Mouse (Mus musculus): Measurements from ENCODE around the gene Thsd4. TPM values are rescaled to one million over a fixed set of nuclear protein-coding genes. Genes with fewer than 3 reads are reported as not detected.

Thsd4 gene
- total RNA-seq, 2 experiments from 2014 or later, result 5.0 to 5.5 TPM

DNA sequence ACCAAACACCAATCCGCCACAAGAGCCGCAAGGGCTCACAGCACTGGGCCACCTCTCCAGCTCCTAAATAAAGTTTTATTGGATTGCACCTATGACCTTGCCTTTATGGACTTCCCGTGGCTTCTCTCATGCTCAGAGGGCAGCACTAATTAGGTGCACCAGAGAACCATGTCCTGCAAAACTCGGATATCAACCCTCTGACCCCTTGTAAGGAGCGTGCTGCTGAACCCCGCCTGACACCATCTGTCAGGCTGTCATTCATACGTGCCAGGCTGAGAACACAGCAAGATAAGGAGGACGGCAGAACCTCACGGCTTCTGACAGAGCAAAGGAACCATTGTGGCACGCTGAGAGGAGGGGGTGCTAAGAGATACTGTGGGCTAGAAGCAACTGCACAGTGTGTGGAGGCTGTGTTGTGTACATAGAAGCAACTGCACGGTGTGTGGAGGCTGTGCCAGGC, 8.5 kb downstream of the Thsd4 start:
- H3K27ac ChIP-seq, result no peak overlapping the region
- DNase-seq (ENCODE audit: extremely low spot score in 1 of 2, low spot score in 2 of 2), result no peak
- intact Hi-C loops (cut with DNase I), result no loop called here
- no peak overlapping the region for H3K4me3 ChIP-seq
- no peak for TF ChIP-seq CTCF (IDR thresholded peaks at IDR 0.05)

DNA sequence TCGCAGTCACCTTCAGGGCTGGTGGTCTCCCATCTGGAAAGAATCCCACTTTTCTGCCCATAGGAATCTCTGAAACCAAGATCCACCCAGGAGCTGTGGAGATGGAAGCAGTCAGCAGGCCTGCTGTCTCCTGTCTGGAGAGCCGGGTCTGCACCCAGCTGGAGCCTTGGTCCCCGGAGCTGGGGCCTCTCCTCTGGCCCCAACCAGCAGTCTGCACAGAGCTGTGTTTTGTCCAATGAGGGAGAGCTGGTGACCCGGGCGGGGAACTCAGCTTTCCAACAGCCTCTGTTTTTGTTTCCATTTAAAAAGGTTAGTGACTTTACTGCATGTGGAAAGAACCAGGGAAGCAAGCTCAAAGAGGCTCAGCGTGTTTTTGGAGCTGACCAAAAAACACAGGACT, 11.0 kb downstream of the Thsd4 start:
- intact Hi-C loops (cut with DNase I), result no loop called here
- TF ChIP-seq CTCF (IDR thresholded peaks at IDR 0.05), result no peak
- DNase-seq (ENCODE audit: extremely low spot score in 1 of 2, low spot score in 2 of 2), result no peak
- H3K27ac ChIP-seq, result no peak overlapping the region
- H3K4me3 ChIP-seq, result no peak overlapping the region

DNA sequence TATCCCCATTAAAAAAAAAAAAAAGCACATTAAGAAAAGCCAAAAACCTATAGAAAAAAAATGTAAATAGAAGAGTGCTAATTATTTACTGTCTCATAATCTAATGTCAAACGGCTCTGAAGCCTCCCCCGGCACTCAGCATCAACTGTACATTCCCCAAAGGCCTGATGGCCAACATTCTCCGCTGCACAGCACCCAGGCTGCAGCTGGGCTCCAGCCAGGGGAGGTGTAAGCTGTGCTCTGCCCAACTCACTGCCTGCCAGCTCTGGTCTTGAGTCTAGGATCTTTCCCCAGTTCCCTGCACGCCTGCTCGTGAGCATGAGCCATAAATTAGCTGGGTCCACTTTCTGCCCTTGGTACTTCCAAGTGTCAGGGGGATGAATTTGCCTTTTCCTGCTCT, 15.7 kb downstream of the Thsd4 start:
- intact Hi-C loops (cut with DNase I), result no loop called here
- H3K27ac ChIP-seq, result no peak overlapping the region
- no peak for TF ChIP-seq CTCF (IDR thresholded peaks at IDR 0.05)

DNA sequence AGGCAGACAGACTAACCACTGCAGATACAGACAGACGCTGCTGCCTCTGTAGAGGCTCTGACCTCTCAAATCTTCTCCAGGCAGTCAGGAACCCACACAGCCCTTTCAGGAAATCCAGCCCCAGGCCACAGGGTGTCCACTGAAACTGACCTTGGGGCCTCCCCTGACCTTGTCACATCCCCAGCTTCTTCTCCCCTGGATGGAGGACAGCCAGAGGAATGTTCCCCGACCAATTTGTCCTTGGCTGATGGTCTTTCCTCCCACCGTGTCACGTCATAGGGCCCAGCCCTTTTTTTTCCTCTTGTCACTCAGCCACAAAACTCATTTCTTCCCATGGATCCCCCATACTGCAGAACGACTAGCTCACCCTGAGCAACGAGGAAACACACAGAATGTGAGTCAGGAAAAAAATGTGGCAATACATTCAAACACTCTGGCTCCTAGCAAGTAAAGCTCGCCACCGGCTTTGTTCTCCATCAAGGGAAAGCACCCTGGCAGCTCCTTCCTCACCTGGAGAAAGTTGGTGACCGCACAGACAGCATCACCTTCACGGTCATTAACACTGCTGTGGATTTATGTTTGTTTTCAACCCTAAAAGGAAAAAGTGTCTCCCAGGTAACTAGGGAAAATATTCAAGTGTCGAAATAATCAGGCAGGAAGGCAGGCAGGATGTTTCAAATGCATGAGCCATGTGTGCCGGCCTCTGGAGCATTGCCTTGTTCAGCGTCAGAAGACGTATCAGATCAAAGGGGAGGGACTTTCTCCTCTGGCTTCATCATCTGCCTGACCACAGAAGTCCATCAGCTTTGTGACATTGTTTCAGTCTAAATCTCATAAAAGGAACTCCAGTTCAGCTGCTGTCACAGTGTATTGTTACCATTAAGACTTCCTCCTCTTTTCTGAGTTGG, 17.2 kb downstream of the Thsd4 start:
- intact Hi-C loops (cut with DNase I), result no loop called here
- Histone ChIP-seq H3K27ac (no peak overlapping the region), H3K4me3 (no peak overlapping the region)
- DNase-seq (ENCODE audit: extremely low spot score in 1 of 2, low spot score in 2 of 2), result no peak
- TF ChIP-seq CTCF (IDR thresholded peaks at IDR 0.05), result no peak

More for the DNA sequence above, 15.7 kb downstream of the Thsd4 start:
- no peak overlapping the region for H3K4me3 ChIP-seq
- no peak for DNase-seq (ENCODE audit: extremely low spot score in 1 of 2, low spot score in 2 of 2)

DNA sequence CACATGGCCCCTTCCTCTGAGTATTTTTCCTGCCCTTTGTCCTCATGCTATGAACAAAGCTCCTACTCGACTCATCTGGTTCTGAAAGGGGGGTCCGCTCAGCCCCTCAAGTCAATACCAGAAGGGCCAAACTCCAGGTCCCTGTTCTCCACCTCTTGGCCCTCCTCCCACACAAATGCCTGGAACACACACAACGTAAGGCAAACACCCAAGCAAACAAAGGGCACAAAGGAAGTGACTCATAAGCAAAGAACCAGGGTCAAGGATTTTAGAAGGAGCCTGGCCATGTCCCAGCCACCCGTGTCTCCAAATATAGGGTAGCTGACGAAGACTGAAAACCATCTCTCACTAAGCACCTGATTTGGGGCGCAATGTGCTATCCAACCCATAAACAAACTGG, 19.6 kb downstream of the Thsd4 start:
- no peak overlapping the region for H3K27ac ChIP-seq
- intact Hi-C loops (cut with DNase I), result no loop called here
- no peak overlapping the region for H3K4me3 ChIP-seq
- no peak for TF ChIP-seq CTCF (IDR thresholded peaks at IDR 0.05)
- DNase-seq (ENCODE audit: extremely low spot score in 1 of 2, low spot score in 2 of 2), result no peak

DNA sequence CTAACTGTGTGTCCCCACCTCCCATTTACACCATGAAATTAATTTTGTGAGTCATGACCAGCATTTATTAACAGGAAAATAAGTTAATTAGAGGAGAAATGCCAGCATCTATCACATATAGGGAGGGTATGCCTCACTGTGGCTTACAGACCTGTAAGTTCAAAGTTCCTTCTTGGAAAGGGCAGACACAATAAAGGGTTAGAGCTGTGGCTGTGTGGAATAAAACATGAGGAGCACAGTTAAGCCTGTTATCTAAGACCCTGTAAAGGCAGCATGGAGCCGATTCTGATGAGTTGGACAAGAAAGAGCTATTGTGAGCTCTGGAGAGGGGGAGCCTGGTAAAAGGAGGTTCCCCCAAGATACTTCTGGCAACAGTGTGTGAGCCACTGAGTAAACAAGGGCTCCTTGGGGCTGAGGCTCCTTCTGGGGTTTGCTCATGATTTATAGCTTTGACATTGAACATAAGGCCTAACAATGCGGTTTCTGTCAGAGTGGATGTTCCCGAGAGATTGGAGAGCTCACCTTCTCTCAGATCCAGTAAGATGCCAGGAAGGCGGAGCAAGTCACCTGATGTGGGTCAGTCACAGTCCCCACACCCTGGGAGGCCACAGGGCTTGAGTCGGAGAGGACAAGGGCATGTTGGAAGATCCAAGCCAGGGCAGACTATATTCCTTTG, 20.2 kb downstream of the Thsd4 start:
- intact Hi-C loops (cut with DNase I), result no loop called here
- no peak overlapping the region for H3K4me3 ChIP-seq
- no peak overlapping the region for H3K27ac ChIP-seq
- TF ChIP-seq CTCF (IDR thresholded peaks at IDR 0.05), result no peak
- no peak for DNase-seq (ENCODE audit: extremely low spot score in 1 of 2, low spot score in 2 of 2)

DNA sequence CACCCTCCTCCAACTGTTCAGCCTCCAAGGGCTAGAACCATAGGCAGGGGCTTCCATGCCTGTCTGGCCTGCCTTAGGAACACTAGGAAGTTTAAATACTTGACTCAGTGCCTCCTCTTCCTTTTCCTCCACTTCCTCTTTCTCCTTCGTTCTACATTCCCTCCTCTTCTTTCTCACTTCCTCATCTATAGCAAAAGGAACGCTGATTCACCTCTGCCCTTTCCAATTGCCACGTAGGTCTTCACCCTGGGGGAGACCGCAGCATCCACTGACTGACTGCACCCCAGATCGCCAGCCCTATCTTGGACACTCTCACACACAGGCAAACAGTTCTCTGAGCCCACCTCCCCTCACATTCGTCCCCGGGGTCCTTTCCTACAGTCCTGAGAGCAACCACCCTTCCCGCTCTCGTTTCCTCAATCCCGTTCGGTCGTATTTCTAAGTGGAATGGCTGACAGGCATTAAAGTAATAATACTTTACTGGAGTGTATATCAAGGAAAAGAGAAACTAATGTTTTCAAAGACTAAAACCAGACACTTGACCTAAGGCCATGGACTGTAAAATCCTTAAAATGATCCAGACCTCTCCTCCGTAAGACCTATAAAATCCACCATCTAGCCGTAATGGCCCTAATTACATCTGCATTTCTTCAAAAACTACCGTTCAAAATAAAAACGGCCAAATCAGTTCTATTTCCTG, 29.4 kb downstream of the Thsd4 start:
- Histone ChIP-seq H3K27ac (no peak overlapping the region), H3K4me3 (no peak overlapping the region)
- DNase-seq (ENCODE audit: extremely low spot score in 1 of 2, low spot score in 2 of 2), result no peak
- intact Hi-C loops (cut with DNase I), result no loop called here
- no peak for TF ChIP-seq CTCF (IDR thresholded peaks at IDR 0.05)

DNA sequence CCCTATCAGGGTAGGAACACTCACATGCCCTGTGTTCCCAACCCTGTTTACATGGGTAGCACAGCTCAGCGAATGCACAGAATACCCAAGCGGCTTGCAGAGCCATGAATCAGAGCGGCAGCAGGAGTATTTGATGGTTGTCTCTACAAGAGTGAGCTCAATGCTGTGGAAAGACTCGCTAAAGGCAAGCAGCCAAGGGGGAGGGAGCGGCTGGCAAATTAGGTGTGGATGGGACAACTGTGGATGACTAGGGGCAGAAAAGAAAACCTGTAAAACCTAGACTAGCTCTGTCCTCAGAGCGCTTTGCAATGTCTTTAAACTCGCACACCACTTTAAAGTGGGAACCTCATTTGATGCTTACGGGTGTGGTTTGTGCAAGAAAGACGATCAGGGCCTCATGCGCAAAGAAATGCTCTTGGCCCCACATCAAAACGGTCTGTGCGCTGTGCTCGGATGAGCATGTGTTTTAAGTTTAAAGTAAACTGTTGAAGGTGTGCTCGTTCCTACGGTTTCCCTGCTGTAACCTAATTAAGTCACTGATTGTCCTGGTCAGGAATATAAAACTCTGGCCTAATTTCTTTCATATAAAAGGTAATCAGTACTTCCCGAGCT, 30.3 kb downstream of the Thsd4 start:
- TF ChIP-seq CTCF (IDR thresholded peaks at IDR 0.05), result no peak
- intact Hi-C loops (cut with DNase I), result no loop called here
- H3K27ac ChIP-seq, result no peak overlapping the region
- no peak overlapping the region for H3K4me3 ChIP-seq
- no peak for DNase-seq (ENCODE audit: extremely low spot score in 1 of 2, low spot score in 2 of 2)

DNA sequence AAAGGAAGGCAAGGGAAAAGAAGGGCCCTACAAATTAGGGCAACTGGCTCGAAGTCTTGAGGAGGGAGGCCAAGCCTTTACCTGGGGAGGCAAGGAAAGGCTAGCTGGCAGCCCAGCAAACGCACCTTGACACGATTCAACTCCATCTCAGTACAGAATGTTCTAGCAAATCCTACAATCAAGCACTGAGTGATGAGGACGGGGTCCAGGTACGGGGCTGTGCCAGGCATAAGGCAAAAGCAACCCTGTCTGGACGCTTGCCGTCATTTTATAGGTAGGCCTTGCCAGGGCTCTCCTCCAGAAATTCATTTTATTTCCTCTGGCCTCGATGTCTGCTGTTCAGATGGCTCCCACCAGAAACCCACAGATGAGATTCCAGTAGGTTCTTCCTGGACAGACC, 30.8 kb downstream of the Thsd4 start:
- H3K4me3 ChIP-seq, result no peak overlapping the region
- no peak for TF ChIP-seq CTCF (IDR thresholded peaks at IDR 0.05)

DNA sequence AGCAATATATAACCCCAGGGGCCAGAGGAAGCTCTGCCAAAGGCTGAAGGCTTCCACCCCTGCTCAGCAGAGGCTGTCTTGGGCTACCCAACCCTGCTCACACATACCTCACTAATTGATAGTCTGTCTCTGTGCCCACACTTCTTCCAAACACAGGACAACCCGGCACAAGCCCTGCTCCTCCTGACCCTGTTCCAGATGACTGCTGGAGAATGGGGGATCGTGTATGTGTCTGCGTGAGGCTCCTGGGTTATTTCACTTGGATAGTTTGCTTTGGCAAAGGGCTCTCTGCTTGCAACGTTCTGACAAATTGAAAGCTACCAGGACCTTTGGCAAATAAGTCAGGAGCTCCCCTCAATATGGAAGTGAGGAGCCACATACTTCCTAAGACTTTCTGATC, 33.0 kb downstream of the Thsd4 start:
- intact Hi-C loops (cut with DNase I), result no loop called here
- no peak for TF ChIP-seq CTCF (IDR thresholded peaks at IDR 0.05)
- no peak for DNase-seq (ENCODE audit: extremely low spot score in 1 of 2, low spot score in 2 of 2)
- H3K27ac ChIP-seq, result no peak overlapping the region
- H3K4me3 ChIP-seq, result no peak overlapping the region

More for the DNA sequence above, 30.8 kb downstream of the Thsd4 start:
- intact Hi-C loops (cut with DNase I), result no loop called here
- no peak for DNase-seq (ENCODE audit: extremely low spot score in 1 of 2, low spot score in 2 of 2)
- H3K27ac ChIP-seq, result no peak overlapping the region

DNA sequence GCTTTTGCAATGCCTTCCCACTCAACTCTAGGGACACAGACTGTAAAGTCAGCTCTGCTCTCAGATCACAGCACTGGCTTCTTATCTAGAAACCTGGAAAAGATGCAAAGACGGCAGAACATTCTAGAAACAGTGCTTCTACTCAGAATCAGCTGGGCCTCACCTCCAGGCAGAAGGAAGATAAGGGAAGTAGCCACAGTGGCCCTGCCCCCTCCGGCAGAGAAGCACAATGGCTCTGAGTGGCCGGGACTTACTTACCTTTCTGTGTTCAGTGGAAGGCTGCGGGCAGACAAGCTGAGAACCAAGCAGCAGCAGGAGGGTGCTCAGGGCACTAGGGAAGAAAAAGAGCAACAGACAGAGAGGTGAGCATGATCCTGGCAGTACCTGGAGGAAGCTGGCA, 39.7 kb downstream of the Thsd4 start:
- no peak for DNase-seq (ENCODE audit: extremely low spot score in 1 of 2, low spot score in 2 of 2)
- H3K27ac ChIP-seq, result no peak overlapping the region
- TF ChIP-seq CTCF (IDR thresholded peaks at IDR 0.05), result no peak
- no peak overlapping the region for H3K4me3 ChIP-seq
- intact Hi-C loops (cut with DNase I), result no loop called here

DNA sequence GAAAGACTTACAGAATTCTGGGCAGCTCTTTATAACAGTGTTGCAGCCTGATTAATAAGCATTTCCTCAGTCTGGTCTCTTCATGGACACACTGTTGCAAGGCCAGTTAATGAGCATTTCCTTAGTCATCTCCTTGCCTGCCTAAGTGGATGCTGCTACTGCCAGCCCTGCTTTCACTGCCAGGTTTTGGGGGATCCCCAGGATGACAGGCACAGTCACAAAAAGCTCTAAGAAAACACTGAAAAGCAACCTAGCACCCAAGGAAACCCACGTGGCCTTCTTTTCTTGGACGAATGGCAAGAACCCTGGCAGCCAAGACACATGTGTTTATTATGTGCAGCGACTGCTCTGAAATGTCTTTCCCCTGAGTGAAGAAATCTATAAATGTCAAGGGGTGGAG, 41.8 kb downstream of the Thsd4 start:
- no peak overlapping the region for H3K27ac ChIP-seq
- H3K4me3 ChIP-seq, result no peak overlapping the region
- TF ChIP-seq CTCF (IDR thresholded peaks at IDR 0.05), result no peak
- intact Hi-C loops (cut with DNase I), result no loop called here
- no peak for DNase-seq (ENCODE audit: extremely low spot score in 1 of 2, low spot score in 2 of 2)

Measured in left cerebral cortex, adult 2 months (tissue).